Mouse (Mus musculus): ENCODE data around the gene Tada2b. TPM values are rescaled to one million over a fixed set of nuclear protein-coding genes. Genes with fewer than 3 reads are reported as not detected.

Tada2b gene
- polyA plus RNA-seq, 1 experiment from 2014 or later: 3.3 TPM

DNA sequence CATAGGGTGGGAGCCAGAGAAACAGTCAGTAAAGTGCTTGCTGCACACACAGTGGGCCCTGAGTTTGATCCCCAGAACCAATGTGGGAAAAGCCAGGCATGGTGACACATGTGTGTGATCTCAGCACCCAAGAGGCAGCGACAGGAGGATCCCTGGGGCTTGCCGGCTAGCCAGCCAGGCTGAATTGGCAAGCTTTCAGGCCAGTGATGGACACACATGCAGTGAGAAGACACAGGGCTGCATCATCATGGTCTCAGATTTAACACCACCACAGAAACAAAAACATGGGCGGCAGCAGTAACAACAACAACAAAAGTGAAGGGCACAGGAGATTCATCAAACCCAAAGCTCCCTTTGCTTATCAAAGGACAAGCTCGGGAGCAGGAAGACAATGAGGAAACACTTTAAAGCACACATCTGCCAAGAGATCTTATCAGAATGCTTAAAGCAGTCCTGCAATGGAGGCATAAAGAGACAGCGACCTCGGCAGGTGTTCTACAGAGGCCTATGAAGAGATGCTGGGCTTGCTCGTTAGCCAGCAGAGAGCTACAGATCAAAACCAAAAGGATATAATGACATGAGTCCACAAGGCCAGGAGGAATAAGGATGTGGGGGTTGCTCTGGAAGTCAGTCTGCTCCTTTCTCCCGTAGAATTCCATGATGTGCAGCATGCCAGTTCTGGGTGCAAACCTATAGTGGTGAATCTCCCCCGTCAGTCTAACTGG, 37.8 kb downstream of the Tada2b start:
- Histone ChIP-seq H3K27me3 (ENCODE audit: control insufficient read depth, insufficient read depth, low read length) (peaks cover 28% of the 10 kb centered on the region), H3K9me3 (replicated peaks; ENCODE audit: control insufficient read depth, low read length) (no peaks in the 10 kb centered on the region), H3K9ac (ENCODE audit: low read depth, low read length) (no peak overlapping the region), H3K4me2 (no peak overlapping the region), H3K27ac (ENCODE audit: low read depth, low read length) (no peak overlapping the region), H3K4me3 (ENCODE audit: low read depth, low read length) (no peak overlapping the region), H3K4me1 (ENCODE audit: control insufficient read depth, insufficient read depth, low read length) (peaks cover 9% of the 10 kb centered on the region), H3K36me3 (ENCODE audit: control insufficient read depth, insufficient read depth, low read length) (no peaks in the 10 kb centered on the region)
- ATAC-seq (replicated peaks; ENCODE audit: insufficient number of reproducible peaks, low FRiP score, low TSS enrichment): no peak
- WGBS (ENCODE audit: insufficient replicate concordance): 30% methylated on average over 9 of the region's 9 CpGs

DNA sequence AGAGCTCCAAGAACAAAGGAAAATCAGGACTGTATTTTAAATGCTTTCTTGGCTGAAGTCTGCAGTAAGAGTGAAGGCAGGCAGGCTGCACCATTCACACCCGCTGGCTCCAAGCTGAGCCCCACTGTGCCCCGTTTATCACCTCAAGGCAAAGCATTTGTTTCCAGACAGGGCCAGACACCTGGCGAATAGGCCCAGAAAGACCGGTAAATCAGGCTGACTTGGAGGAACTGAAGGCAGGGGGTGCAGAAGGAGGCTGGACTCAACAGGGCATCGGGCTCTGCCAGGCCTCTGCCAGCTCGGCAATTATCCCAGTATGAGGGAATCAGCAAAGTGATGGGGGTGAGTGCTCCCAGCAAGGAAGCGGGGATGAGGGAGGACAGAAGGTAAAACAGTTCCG, 39.1 kb downstream of the Tada2b start:
- 21% methylated on average over 8 of the region's 8 CpGs for WGBS (ENCODE audit: insufficient replicate concordance)
- Histone ChIP-seq H3K4me1 (ENCODE audit: control insufficient read depth, insufficient read depth, low read length) (peaks cover 7% of the 10 kb centered on the region), H3K4me2 (no peak overlapping the region), H3K27me3 (ENCODE audit: control insufficient read depth, insufficient read depth, low read length) (peaks cover 28% of the 10 kb centered on the region), H3K9ac (ENCODE audit: low read depth, low read length) (no peak overlapping the region), H3K27ac (ENCODE audit: low read depth, low read length) (no peak overlapping the region), H3K4me3 (ENCODE audit: low read depth, low read length) (no peak overlapping the region), H3K36me3 (ENCODE audit: control insufficient read depth, insufficient read depth, low read length) (no peaks in the 10 kb centered on the region), H3K9me3 (replicated peaks; ENCODE audit: control insufficient read depth, low read length) (no peaks in the 10 kb centered on the region)
- ATAC-seq (replicated peaks; ENCODE audit: insufficient number of reproducible peaks, low FRiP score, low TSS enrichment): no peak

DNA sequence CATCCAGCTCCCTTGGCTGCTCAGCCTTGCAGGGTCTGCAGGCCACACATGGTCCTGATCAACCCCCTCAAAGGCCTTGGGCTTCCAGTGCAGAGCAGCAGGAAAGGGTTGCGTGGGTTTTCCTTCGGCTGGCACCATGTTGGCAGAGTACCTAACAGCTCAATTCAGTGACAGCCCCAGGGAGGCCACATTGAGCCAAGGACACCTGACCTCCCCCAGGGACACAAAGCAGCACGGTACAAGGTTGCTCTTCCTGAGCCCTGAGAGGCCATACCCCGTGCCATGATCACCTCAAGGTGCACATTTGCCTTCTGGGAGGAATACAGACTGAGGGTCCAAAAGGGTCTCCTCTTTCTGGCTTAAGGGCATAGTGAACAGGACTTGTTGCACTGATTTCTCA, 39.5 kb downstream of the Tada2b start:
- H3K27ac ChIP-seq (ENCODE audit: low read depth, low read length): no peak overlapping the region
- ATAC-seq (replicated peaks; ENCODE audit: insufficient number of reproducible peaks, low FRiP score, low TSS enrichment): no peak
- H3K4me2 ChIP-seq: no peak overlapping the region
- peaks cover 28% of the 10 kb centered on the region for H3K27me3 ChIP-seq (ENCODE audit: control insufficient read depth, insufficient read depth, low read length)
- 41% methylated on average over 4 of the region's 4 CpGs for WGBS (ENCODE audit: insufficient replicate concordance)
- no peaks in the 10 kb centered on the region for H3K9me3 ChIP-seq (replicated peaks; ENCODE audit: control insufficient read depth, low read length)
- peaks cover 3% of the 10 kb centered on the region for H3K4me1 ChIP-seq (ENCODE audit: control insufficient read depth, insufficient read depth, low read length)
- H3K4me3 ChIP-seq (ENCODE audit: low read depth, low read length): no peak overlapping the region
- no peaks in the 10 kb centered on the region for H3K36me3 ChIP-seq (ENCODE audit: control insufficient read depth, insufficient read depth, low read length)
- H3K9ac ChIP-seq (ENCODE audit: low read depth, low read length): no peak overlapping the region

DNA sequence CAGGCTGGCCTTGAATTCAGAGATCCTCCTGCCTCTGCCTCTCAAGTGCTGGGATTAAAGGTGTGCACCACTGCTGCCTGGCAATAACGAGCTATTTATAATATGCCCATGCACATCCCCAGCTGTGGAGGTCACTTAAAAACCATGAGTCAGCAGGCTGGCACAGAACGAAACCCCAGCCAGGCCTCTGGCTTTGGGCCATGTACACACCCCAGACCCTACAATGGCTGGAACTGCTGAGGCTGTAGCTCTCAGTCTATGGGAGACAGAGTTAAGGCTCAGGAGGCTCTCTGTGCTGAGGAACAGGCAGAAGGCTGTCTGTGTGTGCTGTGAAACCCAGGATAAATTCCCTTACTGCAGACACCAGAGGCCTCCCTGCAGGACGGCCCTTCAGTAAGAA, 43.3 kb downstream of the Tada2b start:
- no peaks in the 10 kb centered on the region for H3K4me1 ChIP-seq (ENCODE audit: control insufficient read depth, insufficient read depth, low read length)
- H3K27me3 ChIP-seq (ENCODE audit: control insufficient read depth, insufficient read depth, low read length): peaks cover 23% of the 10 kb centered on the region
- 68% methylated on average over 3 of the region's 3 CpGs for WGBS (ENCODE audit: insufficient replicate concordance)
- H3K4me3 ChIP-seq (ENCODE audit: low read depth, low read length): no peak overlapping the region
- H3K4me2 ChIP-seq: no peak overlapping the region
- no peak overlapping the region for H3K27ac ChIP-seq (ENCODE audit: low read depth, low read length)
- H3K36me3 ChIP-seq (ENCODE audit: control insufficient read depth, insufficient read depth, low read length): no peaks in the 10 kb centered on the region
- ATAC-seq (replicated peaks; ENCODE audit: insufficient number of reproducible peaks, low FRiP score, low TSS enrichment): no peak
- H3K9ac ChIP-seq (ENCODE audit: low read depth, low read length): no peak overlapping the region
- no peaks in the 10 kb centered on the region for H3K9me3 ChIP-seq (replicated peaks; ENCODE audit: control insufficient read depth, low read length)

DNA sequence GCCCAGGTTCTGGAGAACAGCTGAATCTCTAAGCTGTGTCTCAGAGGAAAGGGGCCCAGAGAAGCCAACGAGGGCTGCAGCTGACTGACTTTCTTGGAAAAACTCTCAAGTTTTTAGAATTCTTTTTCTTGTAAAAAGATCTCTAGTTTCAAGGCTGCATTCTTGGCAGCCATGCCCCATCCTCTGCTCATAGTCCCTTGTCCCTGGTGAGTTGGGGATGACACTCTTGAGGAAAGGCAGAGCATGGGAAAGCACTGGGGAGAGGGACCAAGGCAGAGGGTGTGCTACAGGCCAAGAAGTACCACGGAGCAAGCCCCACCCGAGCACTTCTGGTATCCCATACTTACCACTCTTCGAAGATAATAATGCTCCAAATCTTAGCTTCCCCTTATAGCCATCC, 47.2 kb downstream of the Tada2b start:
- Histone ChIP-seq H3K9ac (ENCODE audit: low read depth, low read length) (no peak overlapping the region), H3K27ac (ENCODE audit: low read depth, low read length) (no peak overlapping the region), H3K9me3 (replicated peaks; ENCODE audit: control insufficient read depth, low read length) (no peaks in the 10 kb centered on the region), H3K4me1 (ENCODE audit: control insufficient read depth, insufficient read depth, low read length) (no peaks in the 10 kb centered on the region), H3K27me3 (ENCODE audit: control insufficient read depth, insufficient read depth, low read length) (no peaks in the 10 kb centered on the region), H3K36me3 (ENCODE audit: control insufficient read depth, insufficient read depth, low read length) (no peaks in the 10 kb centered on the region), H3K4me3 (ENCODE audit: low read depth, low read length) (no peak overlapping the region), H3K4me2 (no peak overlapping the region)
- no peak for ATAC-seq (replicated peaks; ENCODE audit: insufficient number of reproducible peaks, low FRiP score, low TSS enrichment)
- 60% methylated on average over 4 of the region's 4 CpGs for WGBS (ENCODE audit: insufficient replicate concordance)

DNA sequence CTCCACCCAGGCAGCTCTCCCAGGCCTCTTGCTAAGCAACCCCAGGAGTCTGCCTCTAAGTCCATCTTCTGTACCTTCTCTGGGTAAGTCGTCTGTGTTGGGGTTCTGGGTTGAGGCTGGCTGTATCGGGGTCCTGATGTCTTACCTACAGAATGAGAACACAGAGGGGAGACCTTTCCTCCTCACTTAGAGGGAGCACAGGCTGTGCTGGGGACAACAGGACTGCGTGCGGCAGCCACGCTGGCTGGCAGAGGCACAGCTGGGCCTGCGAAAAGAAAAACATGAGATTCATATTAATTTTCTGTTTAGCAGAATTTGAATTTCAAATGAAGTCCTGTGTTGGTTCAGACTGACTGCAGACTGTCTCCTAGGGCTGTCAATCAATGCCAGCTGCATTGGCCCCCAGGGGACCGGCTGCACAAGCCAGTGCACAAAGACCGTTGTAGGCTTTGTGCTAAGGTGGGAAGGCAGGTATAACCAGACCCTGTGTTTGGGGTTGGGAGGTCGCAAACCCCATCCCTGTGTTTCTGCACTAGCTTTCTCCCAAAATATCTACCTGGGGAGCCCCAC, 49.6 kb downstream of the Tada2b start:
- no peaks in the 10 kb centered on the region for H3K36me3 ChIP-seq (ENCODE audit: control insufficient read depth, insufficient read depth, low read length)
- H3K4me1 ChIP-seq (ENCODE audit: control insufficient read depth, insufficient read depth, low read length): no peaks in the 10 kb centered on the region
- no peaks in the 10 kb centered on the region for H3K9me3 ChIP-seq (replicated peaks; ENCODE audit: control insufficient read depth, low read length)
- H3K4me3 ChIP-seq (ENCODE audit: low read depth, low read length): no peak overlapping the region
- no peak overlapping the region for H3K9ac ChIP-seq (ENCODE audit: low read depth, low read length)
- no peak overlapping the region for H3K4me2 ChIP-seq
- WGBS (ENCODE audit: insufficient replicate concordance): 65% methylated on average over 9 of the region's 9 CpGs
- no peaks in the 10 kb centered on the region for H3K27me3 ChIP-seq (ENCODE audit: control insufficient read depth, insufficient read depth, low read length)
- no peak for ATAC-seq (replicated peaks; ENCODE audit: insufficient number of reproducible peaks, low FRiP score, low TSS enrichment)
- H3K27ac ChIP-seq (ENCODE audit: low read depth, low read length): no peak overlapping the region

DNA sequence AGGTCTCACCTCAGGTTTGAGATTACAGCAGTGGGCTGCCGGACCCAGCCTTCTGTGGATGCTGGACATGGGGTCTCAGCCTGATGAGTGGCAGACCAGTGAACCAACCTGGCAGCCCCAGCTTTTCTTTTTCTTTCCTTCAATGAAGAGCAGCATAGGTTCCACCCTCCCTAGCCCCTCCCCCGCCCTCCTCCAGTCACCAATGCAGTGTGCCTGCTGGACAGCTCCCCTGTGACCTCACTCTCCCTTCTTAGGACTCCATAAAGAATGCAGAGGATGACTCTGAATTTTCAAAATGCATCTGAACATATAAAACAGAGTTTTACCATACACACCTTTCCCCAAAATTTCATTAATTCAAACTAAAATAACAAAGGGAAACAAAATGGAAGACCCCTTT, 52.4 kb downstream of the Tada2b start:
- H3K27me3 ChIP-seq (ENCODE audit: control insufficient read depth, insufficient read depth, low read length): no peaks in the 10 kb centered on the region
- H3K4me2 ChIP-seq: no peak overlapping the region
- no peaks in the 10 kb centered on the region for H3K4me1 ChIP-seq (ENCODE audit: control insufficient read depth, insufficient read depth, low read length)
- H3K4me3 ChIP-seq (ENCODE audit: low read depth, low read length): no peak overlapping the region
- no peak overlapping the region for H3K27ac ChIP-seq (ENCODE audit: low read depth, low read length)
- WGBS (ENCODE audit: insufficient replicate concordance): 57% methylated on average over 2 of the region's 2 CpGs
- H3K9ac ChIP-seq (ENCODE audit: low read depth, low read length): no peak overlapping the region
- H3K9me3 ChIP-seq (replicated peaks; ENCODE audit: control insufficient read depth, low read length): no peaks in the 10 kb centered on the region
- ATAC-seq (replicated peaks; ENCODE audit: insufficient number of reproducible peaks, low FRiP score, low TSS enrichment): no peak
- no peaks in the 10 kb centered on the region for H3K36me3 ChIP-seq (ENCODE audit: control insufficient read depth, insufficient read depth, low read length)

DNA sequence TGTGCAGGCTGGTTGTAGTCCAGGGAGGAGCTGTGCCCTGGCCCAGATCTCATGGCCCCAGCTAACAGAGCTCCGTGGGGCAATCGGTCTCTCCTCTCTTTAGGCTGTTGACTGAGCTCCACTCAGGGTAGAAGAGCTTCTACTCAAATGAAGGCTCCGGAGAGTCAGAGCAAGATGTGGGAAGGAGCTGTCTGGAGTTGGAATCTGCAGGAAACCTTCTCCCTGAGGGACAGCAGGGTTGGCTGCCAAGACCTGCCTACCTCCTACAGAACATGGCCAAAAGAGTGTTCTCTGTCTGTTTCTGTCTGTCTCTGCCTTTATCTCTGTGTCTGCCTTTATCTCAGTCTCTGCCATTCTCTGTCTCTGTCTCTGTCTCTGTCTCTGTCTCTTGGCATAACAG, 54.5 kb downstream of the Tada2b start:
- Histone ChIP-seq H3K9ac (ENCODE audit: low read depth, low read length) (no peak overlapping the region), H3K4me3 (ENCODE audit: low read depth, low read length) (no peak overlapping the region), H3K4me1 (ENCODE audit: control insufficient read depth, insufficient read depth, low read length) (no peaks in the 10 kb centered on the region), H3K36me3 (ENCODE audit: control insufficient read depth, insufficient read depth, low read length) (no peaks in the 10 kb centered on the region), H3K4me2 (no peak overlapping the region), H3K27ac (ENCODE audit: low read depth, low read length) (no peak overlapping the region), H3K27me3 (ENCODE audit: control insufficient read depth, insufficient read depth, low read length) (no peaks in the 10 kb centered on the region), H3K9me3 (replicated peaks; ENCODE audit: control insufficient read depth, low read length) (no peaks in the 10 kb centered on the region)
- ATAC-seq (replicated peaks; ENCODE audit: insufficient number of reproducible peaks, low FRiP score, low TSS enrichment): no peak
- WGBS (ENCODE audit: insufficient replicate concordance): 87% methylated on average over 3 of the region's 3 CpGs

DNA sequence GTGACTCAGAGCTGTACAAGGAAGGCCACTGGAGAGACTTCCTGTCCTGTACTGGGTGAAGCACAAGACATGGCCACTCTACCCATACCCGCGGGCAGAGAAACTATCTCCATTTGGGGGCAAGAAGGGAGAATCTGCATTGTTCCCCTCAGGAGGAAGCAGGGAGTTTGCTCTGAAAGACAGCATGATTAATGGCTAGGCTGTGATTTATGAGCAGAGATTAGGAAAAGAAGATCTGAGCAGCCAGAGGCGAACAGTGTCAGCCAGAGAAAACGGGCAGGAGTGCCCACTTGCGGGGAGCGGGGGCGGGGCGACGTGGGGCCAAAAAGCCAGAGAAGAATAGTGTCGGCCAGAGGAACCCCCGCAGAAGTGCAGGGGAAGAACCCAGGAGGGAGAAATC, 56.3 kb downstream of the Tada2b start:
- H3K4me2 ChIP-seq: no peak overlapping the region
- H3K4me1 ChIP-seq (ENCODE audit: control insufficient read depth, insufficient read depth, low read length): no peaks in the 10 kb centered on the region
- H3K27ac ChIP-seq (ENCODE audit: low read depth, low read length): no peak overlapping the region
- H3K9ac ChIP-seq (ENCODE audit: low read depth, low read length): no peak overlapping the region
- H3K36me3 ChIP-seq (ENCODE audit: control insufficient read depth, insufficient read depth, low read length): no peaks in the 10 kb centered on the region
- ATAC-seq (replicated peaks; ENCODE audit: insufficient number of reproducible peaks, low FRiP score, low TSS enrichment): no peak
- no peaks in the 10 kb centered on the region for H3K27me3 ChIP-seq (ENCODE audit: control insufficient read depth, insufficient read depth, low read length)
- no peaks in the 10 kb centered on the region for H3K9me3 ChIP-seq (replicated peaks; ENCODE audit: control insufficient read depth, low read length)
- no peak overlapping the region for H3K4me3 ChIP-seq (ENCODE audit: low read depth, low read length)
- 47% methylated on average over 11 of the region's 11 CpGs for WGBS (ENCODE audit: insufficient replicate concordance)

Measured in heart, embryonic 11.5 days (tissue).